Mouse (Mus musculus) adrenal gland, adult (tissue): ENCODE data around the gene Gm9049.
A peak's percentile ranks its signal among the peaks of the same experiment; 100 is the strongest.
"Not testable (repeated sequence)": the region's sequence is repeated elsewhere in the genome, so short reads cannot be mapped to it uniquely, and the experiment has no call there.

Source experiments
- DNase-seq, 2 experiments: peaks; one replicate each; pipeline ENCODE4 v3.0.0; 2022 to 2023; ENCODE audit warnings: low spot score in 1 of 2; ENCODE audit not compliant: inconsistent age in 2 of 2

Gm9049 gene

GRCm38 (mm10) chr10:118354005-118354404 lies at the start of gene Gm9049:
Gm9049 (minus strand) TSS chr10:118354105.
- DNase-seq: not testable (repeated sequence)

GRCm38 (mm10) chr10:118399917-118400316 lies 46.0 kb upstream of the Gm9049 start:
- no peak for DNase-seq

GRCm38 (mm10) chr10:118370443-118370842 lies 16.5 kb upstream of the Gm9049 start:
- DNase-seq: peak; percentile 74 to 91

- no peak for DNase-seq
Measured at GRCm38 (mm10) chr10:118369518-118369917, 15.6 kb upstream of the Gm9049 start.

- not testable (repeated sequence) for DNase-seq
Measured at GRCm38 (mm10) chr10:118348579-118348978, 5.3 kb downstream of the Gm9049 start, which contains the start of gene Gm9048. Gm9048 (minus strand) TSS chr10:118348679.

- DNase-seq: not testable (repeated sequence)
Measured at GRCm38 (mm10) chr10:118343155-118343554, 10.8 kb downstream of the Gm9049 start, which contains the start of gene Gm9046. Gm9046 (minus strand) TSS chr10:118343255.

GRCm38 (mm10) chr10:118337731-118338130 lies 16.2 kb downstream of the Gm9049 start, which contains the start of gene Gm9045:
Gm9045 (minus strand) TSS chr10:118337831.
- DNase-seq: not testable (repeated sequence)

GRCm38 (mm10) chr10:118332308-118332707 lies 21.6 kb downstream of the Gm9049 start, which contains the start of gene Gm9044:
Gm9044 (minus strand) TSS chr10:118332408.
- not testable (repeated sequence) for DNase-seq

GRCm38 (mm10) chr10:118326869-118327268 lies 27.0 kb downstream of the Gm9049 start, which contains the start of gene Gm9040:
Gm9040 (minus strand) TSS chr10:118326969.
- DNase-seq: not testable (repeated sequence)

GRCm38 (mm10) chr10:118319024-118319423 lies 34.9 kb downstream of the Gm9049 start:
- DNase-seq: no peak

GRCm38 (mm10) chr10:118302133-118302532 lies 51.8 kb downstream of the Gm9049 start:
- DNase-seq: not testable (repeated sequence)
